Mouse (Mus musculus) gastrocnemius, postnatal 25 days (tissue): Measurements from ENCODE around the gene Stard13. TPM values are rescaled to one million over a fixed set of nuclear protein-coding genes. Genes with fewer than 3 reads are reported as not detected.

Experiments used
- DNase-seq: peaks from one replicate; pipeline ENCODE4 v3.0.0; 2022
- long read RNA-seq, 2 experiments: library from polyadenylated mRNA; stranded (forward); transcript quantifications; one replicate each; pipeline ENCODE4 v2.0.0; 2021
- total RNA-seq, 2 experiments: library from RNA; stranded (reverse); gene quantifications; 1 replicate in 1 of 2; 2 replicates in 1 of 2; pipeline ENCODE4 v1.2.3; 2021

Stard13 gene
- 1 to 10 TPM; 6.4 to 7.6 TPM for total RNA-seq
- long read RNA-seq, experiment 1, partial matches to known transcripts, result 1 of 2 reads
- long read RNA-seq, experiment 1, other reads (novel, unspliced or antisense), result 1 of 2 reads
- long read RNA-seq, experiment 2, partial matches to known transcripts, result 1 of 2 reads
- long read RNA-seq, experiment 2, other reads (novel, unspliced or antisense), result 1 of 2 reads

DNA sequence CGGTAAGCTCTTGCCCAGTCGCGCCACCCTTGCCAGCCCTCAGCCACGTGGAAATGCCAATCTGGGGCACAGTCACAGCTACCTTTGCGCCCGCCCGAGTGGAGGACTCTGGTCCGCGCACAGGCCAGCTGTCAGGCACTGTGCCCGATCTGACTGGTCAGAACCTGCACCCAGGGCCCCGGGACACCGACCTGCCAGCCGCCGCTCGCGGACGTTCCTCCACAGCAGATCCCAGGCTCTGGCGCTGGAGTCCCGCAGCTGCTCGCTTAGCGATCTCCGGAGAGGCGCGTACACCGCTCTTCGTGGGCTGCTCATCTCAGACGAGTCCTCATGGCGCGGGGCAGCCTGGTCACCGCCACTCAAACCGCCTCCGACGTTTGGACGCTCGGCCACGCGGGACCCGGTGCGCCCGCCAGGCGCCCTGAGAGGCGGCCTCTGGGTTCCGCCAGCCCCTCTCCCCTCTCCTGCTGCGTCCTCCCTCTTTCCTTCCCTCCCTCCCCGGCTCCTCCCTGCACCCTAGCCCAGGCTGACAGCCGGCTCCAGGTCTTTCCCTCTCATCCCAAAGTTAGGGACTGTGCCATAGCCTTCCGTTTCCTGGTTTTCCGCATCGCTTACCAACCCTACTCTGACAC, at the start of gene Stard13:
Stard13 (minus strand) TSS at position 437 of the 632 bp plus-strand sequence.
- DNase-seq, result peak; percentile 49

DNA sequence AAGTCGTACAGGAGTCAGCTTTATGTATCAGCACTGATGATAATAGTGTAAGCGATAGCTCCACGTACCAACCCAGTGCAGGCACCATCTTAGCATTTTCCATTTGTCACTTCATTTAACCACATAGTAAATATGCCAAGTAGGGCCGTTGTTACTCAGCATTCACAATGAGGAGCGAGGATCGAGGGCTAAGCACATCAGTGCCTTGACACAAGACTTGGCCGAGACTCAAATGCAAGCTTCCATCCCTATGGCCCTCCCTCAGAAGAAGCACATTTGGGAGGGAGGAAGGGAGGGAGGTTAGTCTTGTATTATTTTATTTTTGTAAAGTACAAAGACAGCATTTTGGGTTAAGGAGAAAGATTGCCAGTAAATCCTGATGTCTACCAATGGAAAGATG, 45.9 kb upstream of the Stard13 start:
- DNase-seq, result no peak

GRCm38 (mm10) chr5:151277927-151278326, 44.3 kb upstream of the Stard13 start:
- DNase-seq, result no peak

DNA sequence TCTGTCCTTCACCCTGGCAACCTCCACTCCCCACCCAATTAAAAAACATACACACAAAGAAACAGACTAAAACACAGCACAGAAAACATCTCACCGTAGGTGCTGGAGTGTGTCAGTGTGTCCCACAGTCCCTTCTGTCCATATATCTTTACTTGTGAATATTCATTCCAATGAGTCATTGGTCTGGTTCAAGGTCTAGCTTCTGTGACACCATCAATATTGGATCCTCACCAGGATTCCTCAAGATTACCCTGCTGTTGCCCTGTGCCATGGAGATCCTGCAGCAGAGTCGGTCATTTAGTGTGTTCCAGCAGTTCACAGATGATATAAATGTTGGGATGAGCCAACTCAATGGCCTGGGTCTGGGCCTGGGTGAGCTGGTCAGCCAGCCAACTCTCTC, 42.4 kb upstream of the Stard13 start:
- DNase-seq, result no peak

DNA sequence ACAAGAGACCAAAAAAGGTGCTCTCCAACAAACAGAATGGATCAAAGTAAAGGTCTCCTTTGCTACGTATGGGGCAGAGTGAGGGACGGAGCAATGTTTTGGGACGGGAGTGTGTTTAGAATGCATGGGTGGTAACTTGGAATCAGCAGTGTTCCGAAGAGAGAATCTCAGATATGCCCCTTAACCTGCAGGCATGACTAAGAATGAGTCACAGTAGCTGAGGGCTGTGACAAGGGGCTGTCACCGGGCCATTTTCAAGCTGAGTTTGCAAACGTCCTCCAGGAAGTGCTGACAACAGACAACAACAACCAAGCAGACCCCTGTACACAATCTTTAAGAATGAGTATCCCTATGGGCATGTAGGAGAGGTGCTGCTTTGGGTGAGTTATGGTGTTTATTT, 40.6 kb upstream of the Stard13 start:
- no peak for DNase-seq

- no peak for DNase-seq
Measured at GRCm38 (mm10) chr5:151270815-151271214, 37.2 kb upstream of the Stard13 start.

DNA sequence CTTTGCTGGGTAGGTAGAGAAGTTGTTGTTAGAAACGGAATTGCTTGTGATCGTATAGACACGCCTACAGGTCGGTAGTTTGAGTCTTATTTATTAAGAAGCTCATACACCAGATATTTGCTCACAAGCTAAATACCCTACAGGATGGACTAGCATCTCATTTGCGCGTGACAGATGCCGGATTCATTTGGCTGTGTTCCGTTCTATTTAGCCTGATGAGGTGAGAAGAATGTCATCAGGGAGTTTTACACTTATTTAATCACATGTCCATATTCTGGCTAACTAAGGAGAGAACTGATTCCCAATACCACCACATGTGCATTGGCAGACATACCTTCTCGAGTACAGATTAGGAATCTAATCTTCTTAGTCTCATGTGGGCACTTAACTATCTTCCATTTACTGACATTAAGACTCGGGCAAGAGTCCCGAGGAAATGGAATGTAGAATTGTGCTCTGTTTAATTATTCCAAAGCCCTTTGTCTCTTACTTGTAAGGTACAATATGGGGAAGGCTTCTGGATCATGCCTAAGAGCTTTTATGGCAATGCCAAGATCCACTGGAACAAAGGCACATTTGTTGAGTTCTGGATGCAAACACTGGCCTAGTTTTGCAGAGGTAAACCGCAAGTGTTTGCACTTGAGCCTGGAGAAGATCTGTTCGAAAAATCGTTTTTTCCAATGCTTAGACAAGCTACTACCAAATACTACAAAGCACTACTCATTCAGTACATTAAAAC, 33.4 kb upstream of the Stard13 start:
- no peak for DNase-seq

- DNase-seq, result no peak
Measured at GRCm38 (mm10) chr5:151261558-151261957, 27.9 kb upstream of the Stard13 start.

DNA sequence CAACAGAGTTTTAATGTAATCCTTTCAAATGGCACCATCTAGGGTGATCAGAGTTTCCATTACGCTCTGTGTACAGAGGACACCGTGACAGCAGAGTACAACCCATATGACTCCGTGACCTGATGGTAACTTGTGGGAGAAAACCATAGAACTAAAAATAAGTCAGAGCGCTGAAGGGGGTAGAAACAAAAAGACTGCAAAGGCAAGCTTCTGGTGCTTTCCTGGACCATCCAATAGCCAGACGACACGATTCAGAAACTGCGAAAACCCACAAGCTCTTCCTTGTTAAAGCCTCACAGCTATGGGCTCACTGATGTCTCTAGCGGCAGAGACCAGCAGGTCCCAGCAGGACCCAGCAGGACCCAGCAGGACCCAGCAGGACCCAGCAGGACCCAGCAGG, 18.6 kb upstream of the Stard13 start:
- DNase-seq, result no peak

- DNase-seq, result no peak
Measured at GRCm38 (mm10) chr5:151251656-151252055, 18.0 kb upstream of the Stard13 start.

GRCm38 (mm10) chr5:151248671-151249620, 15.3 kb upstream of the Stard13 start:
- no peak for DNase-seq

DNA sequence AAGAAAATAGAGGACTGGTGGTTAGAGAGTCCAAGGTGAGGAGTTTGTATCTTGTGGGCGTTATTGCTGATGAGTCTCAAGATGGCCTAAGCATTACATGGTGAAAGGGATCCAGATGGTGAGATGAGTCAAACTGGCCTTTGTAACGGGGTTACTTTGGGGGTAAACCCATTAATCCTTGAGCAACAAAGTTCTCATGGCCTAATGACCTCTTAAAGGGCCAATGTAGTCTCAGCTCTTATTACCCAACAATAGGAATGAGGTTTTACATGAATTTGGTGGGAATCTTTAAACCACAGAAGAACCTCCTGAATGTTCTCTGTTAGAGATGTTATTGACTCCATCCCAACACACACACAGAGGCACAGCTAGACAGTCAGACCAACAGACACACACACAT, 14.4 kb upstream of the Stard13 start:
- DNase-seq, result no peak

- no peak for DNase-seq
Measured at GRCm38 (mm10) chr5:151247115-151247875, 13.7 kb upstream of the Stard13 start.

DNA sequence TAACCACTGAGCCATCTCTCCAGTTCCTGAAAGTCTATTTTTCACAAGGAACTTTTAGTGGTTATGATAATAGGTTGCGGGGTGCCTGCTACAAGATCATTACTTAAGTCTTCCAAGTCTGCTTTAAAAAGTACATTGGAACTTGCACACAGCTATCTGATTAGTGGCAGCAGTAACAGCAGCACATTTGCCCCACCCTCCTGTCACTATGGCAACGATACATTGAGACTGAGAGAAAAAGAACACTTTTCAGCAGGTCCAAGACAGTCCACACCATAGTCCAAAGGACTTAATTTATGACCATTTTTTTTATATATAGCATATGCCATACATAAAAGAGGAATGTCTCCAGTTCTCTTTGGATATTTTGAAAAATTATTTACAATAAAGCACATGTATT, 12.7 kb upstream of the Stard13 start:
- DNase-seq, result no peak

- DNase-seq, result no peak
Measured at GRCm38 (mm10) chr5:151245571-151245970, 11.9 kb upstream of the Stard13 start.

DNA sequence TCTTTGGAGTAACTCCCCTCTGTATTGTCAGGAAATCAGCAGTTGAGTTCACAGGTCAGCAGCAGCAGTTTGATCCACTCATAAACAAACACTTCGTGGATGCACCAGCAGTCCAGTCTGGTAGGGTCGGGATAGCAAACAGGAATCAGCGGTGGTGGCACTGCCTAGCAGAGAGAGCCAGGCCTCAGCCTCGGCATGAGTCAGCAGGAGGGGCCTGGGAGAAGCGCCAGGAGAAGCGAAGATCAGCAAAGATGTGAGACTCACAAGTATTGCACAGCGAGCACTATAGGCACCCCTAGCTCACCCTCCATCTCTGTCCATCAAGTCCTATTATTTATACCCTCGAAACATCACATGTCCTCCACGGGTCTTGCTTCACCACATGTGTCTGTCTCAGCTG, 5.1 kb upstream of the Stard13 start:
- no peak for DNase-seq

GRCm38 (mm10) chr5:151236411-151236810, 2.8 kb upstream of the Stard13 start:
- no peak for DNase-seq

DNA sequence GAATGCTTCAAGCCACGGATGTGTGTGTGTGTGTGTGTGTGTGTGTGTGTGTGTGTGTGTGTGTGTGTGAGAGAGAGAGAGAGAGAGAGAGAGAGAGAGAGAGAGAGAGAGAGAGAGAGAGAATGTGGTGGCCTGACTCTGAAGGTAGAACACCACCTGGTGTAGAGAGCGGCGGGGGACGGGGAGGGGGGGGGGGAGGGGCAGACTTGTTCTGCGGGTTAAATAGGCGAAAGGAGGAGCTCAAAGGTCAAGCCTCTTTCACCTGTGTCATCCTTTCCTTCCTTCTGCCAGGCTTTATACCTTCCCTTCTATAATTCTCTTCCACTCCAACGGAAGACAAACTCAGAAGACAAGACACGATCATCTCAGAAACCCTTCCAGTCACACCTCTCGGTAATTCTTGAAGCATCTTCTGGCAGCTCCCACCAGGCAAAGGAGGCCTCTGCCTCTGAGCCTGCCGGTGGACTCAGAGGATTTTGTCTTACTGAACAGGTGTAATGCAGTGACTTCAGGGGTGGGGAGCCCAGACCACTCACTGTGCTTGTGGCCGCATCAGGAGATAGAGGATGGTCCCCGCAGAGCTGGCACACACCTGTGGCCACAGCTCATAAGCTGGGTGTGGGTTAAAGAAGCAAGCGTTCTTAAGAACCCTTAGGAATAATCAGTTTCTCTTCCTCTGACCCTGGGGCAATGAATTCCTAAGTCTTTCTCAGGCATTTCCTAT, 898 bp downstream of the Stard13 start:
- DNase-seq, result no peak

GRCm38 (mm10) chr5:151231861-151232260, 1.8 kb downstream of the Stard13 start:
- no peak for DNase-seq

DNA sequence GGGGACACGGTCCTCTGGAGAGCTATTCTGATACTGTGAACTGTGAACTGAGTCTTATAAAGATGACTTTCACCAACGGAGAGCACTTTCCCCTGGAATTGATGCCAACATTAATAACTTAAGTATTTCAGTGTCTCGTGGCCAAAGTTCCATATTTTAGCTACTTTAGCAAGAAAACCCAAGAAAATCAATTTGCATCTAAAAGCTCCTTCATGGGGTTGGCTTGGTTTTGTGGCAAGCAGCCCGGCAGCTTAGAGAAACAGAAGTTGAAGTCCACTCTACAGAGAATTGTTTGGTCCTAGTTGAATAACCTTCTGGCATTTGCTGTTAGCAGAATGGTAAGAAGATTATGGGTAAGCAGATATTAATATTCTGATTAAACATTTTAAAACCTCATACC, 2.2 kb downstream of the Stard13 start:
- DNase-seq, result peak; percentile 48

- DNase-seq, result no peak
Measured at GRCm38 (mm10) chr5:151230427-151230826, 3.2 kb downstream of the Stard13 start.
